Mouse (Mus musculus): Measurements from ENCODE around the gene Zbtb22. TPM values are rescaled to one million over a fixed set of nuclear protein-coding genes. Genes with fewer than 3 reads are reported as not detected.
"Not testable (repeated sequence)": the region's sequence is repeated elsewhere in the genome, so short reads cannot be mapped to it uniquely, and the experiment has no call there.

The Zbtb22 gene
- polyA plus RNA-seq, 1 experiment = 62.9 TPM

DNA sequence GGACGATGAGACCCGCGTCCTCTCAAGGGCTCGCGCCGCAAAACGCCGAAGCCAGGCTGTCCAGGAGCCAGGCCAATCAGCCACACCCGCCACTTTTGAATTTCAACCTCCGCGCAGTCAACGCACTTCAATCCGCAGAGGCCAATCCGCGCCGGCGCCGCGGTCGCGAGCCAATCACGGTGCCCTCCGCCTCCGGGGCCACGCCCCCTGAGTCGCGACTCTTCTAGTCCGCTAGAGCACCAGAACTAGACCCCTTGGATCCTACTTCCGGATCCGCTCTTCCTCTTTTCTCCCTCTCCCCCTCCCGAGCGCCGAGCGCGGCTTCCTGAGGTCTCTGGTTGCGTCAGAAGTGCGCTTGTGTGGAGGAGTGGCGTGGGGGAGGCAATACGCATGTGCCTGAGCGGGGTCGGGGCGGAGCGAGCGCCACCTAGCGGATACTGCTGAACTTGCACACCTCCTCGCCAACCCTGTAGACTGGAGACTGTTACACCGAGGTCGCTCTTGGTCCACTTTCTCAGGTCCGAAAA, 25.1 kb upstream of the Zbtb22 start, which contains the start of gene Kifc1:
Kifc1 (minus strand) TSS at position 129 of the 527 bp plus-strand sequence.
- WGBS = under 1% methylated on average over 49 of the region's 49 CpGs

DNA sequence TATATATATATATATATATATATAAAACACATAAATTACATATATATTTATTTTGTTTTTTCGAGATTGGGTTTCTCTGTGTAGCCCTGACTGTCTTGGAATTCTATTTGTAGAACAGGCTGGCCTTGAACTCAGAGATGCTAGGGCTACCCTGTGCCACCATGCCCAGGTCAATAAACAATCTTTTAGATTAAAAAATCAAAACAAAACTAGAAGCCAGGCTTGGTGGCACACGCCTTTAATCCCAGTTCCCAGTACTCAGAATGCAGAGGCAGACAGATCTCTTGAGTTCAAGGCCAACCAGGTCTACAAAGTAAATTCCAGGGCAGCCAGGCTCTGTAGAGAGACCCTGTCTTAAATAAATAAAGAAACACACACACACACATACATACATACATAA, 24.3 kb upstream of the Zbtb22 start:
- H3K36me3 ChIP-seq (ENCODE audit: control insufficient read depth, insufficient read depth, low read length) = no peaks in the 10 kb centered on the region
- no peaks in the 10 kb centered on the region; the same call in 1 of the 2 replicates for H3K4me1 ChIP-seq (ENCODE audit: control insufficient read depth, insufficient read depth, insufficient read length)
- DNase-seq (ENCODE audit: low read depth in 1 of 2, low spot score in 2 of 2) = no peak
- H3K27ac ChIP-seq (ENCODE audit: insufficient read depth, low read length) = no peak overlapping the region
- H3K4me3 ChIP-seq (ENCODE audit: extremely low read depth, insufficient read depth, insufficient read length) = no peak overlapping the region
- TF ChIP-seq POLR2A (IDR thresholded peaks at IDR 0.05; ENCODE audit: low read depth, low read length) = no peak
- no peak for TF ChIP-seq CTCF (IDR thresholded peaks at IDR 0.05; ENCODE audit: extremely low read depth, insufficient read depth, insufficient read length, insufficient replicate concordance)
- no peaks in the 10 kb centered on the region for H3K27me3 ChIP-seq (ENCODE audit: control insufficient read depth, insufficient read depth, low read length)
- 74% methylated on average over 2 of the region's 2 CpGs for WGBS

More for the DNA sequence above, 25.1 kb upstream of the Zbtb22 start, which contains the start of gene Kifc1:
- no peaks in the 10 kb centered on the region; the same call in 1 of the 2 replicates for H3K36me3 ChIP-seq (ENCODE audit: control insufficient read depth, insufficient read depth, low read length)
- no peaks in the 10 kb centered on the region for H3K27me3 ChIP-seq (ENCODE audit: control insufficient read depth, insufficient read depth, low read length)
- H3K27ac ChIP-seq (ENCODE audit: insufficient read depth, low read length) = no peak within 1 kb of the TSS
- peak; percentile 98 to 99 for DNase-seq (ENCODE audit: low read depth in 1 of 2, low spot score in 2 of 2)
- TF ChIP-seq CTCF (IDR thresholded peaks at IDR 0.05; ENCODE audit: extremely low read depth, insufficient read depth, insufficient read length, insufficient replicate concordance) (peak; percentile 99), POLR2A (IDR thresholded peaks at IDR 0.05; ENCODE audit: low read depth, low read length) (no peak)
- no peaks in the 10 kb centered on the region; the same call in 1 of the 2 replicates for H3K4me1 ChIP-seq (ENCODE audit: control insufficient read depth, insufficient read depth, insufficient read length)
- H3K4me3 ChIP-seq (ENCODE audit: extremely low read depth, insufficient read depth, insufficient read length) = peak within 1 kb of the TSS; percentile 74

DNA sequence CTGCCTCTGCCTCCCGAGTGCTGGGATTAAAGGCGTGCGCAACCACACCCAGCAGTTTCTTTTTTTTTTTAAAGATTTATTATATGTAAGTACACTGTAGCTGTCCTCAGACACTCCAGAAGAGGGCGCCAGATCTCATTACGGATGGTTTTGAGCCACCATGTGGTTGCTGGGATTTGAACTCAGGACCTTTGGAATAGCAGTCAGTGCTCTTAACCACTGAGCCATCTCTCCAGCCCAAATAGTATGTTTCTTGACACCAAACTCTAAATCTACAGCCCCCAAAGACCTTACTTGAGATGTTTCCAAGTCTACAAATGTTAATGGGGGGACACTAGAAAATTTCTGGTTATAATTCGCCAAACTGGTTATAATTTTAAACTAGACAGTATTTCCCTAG, 23.8 kb upstream of the Zbtb22 start:
- WGBS = 62% methylated on average over 6 of the region's 6 CpGs
- not testable (repeated sequence) for H3K4me1 ChIP-seq (ENCODE audit: control insufficient read depth, insufficient read depth, insufficient read length); H3K27me3 ChIP-seq (ENCODE audit: control insufficient read depth, insufficient read depth, low read length); H3K27ac ChIP-seq (ENCODE audit: insufficient read depth, low read length); DNase-seq (ENCODE audit: low read depth in 1 of 2, low spot score in 2 of 2); H3K4me3 ChIP-seq (ENCODE audit: extremely low read depth, insufficient read depth, insufficient read length); H3K36me3 ChIP-seq (ENCODE audit: control insufficient read depth, insufficient read depth, low read length)

DNA sequence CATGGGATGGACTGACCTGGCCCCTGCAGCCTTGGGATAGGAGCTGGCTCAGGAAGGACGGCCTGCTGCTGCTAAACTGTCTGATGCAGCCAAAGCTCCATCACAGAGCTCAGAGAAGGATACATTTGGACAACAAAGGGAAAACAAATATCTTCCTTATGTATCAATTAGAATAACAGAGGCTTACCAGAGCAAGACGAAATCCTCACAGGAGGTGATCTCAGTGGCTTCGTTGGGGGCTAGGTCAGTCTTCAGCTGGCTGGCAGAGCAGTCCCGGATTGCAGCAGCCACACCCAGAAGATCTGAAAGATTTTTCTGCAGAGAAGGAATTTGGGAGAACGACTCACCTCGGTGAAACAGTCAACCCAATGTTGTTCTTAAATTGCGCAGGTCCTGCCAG, 23.3 kb upstream of the Zbtb22 start:
- Histone ChIP-seq H3K27ac (ENCODE audit: insufficient read depth, low read length) (no peak overlapping the region), H3K4me3 (ENCODE audit: extremely low read depth, insufficient read depth, insufficient read length) (no peak overlapping the region), H3K27me3 (ENCODE audit: control insufficient read depth, insufficient read depth, low read length) (no peaks in the 10 kb centered on the region), H3K36me3 (ENCODE audit: control insufficient read depth, insufficient read depth, low read length) (no peaks in the 10 kb centered on the region), H3K4me1 (ENCODE audit: control insufficient read depth, insufficient read depth, insufficient read length) (no peaks in the 10 kb centered on the region; the same call in 1 of the 2 replicates)
- WGBS = 72% methylated on average over 7 of the region's 7 CpGs
- no peak for DNase-seq (ENCODE audit: low read depth in 1 of 2, low spot score in 2 of 2)
- TF ChIP-seq POLR2A (IDR thresholded peaks at IDR 0.05; ENCODE audit: low read depth, low read length) (no peak), CTCF (IDR thresholded peaks at IDR 0.05; ENCODE audit: extremely low read depth, insufficient read depth, insufficient read length, insufficient replicate concordance) (no peak)

DNA sequence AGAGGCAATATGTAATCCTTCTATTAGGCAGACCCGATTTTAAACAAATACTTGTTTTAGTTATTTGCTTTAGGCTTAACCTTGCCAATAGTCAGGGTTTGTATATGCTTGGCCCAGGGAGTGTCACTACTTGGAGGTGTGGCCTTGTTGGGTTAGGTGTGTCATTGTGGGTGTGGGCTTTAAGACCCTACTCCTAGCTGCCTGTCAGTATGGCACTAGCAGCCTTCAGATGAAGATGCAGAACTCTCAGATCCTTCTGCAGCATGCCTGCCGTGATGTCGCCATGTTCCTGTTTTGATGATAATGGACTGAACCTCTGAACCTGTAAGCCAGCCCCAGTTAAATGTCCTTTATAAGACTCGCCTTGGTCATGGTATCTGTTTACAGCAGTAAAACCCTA, 22.7 kb upstream of the Zbtb22 start:
- not testable (repeated sequence) for H3K4me1 ChIP-seq (ENCODE audit: control insufficient read depth, insufficient read depth, insufficient read length); H3K27me3 ChIP-seq (ENCODE audit: control insufficient read depth, insufficient read depth, low read length); H3K36me3 ChIP-seq (ENCODE audit: control insufficient read depth, insufficient read depth, low read length); DNase-seq (ENCODE audit: low read depth in 1 of 2, low spot score in 2 of 2); H3K4me3 ChIP-seq (ENCODE audit: extremely low read depth, insufficient read depth, insufficient read length); H3K27ac ChIP-seq (ENCODE audit: insufficient read depth, low read length)
- 81% methylated on average over 4 of the region's 4 CpGs for WGBS

DNA sequence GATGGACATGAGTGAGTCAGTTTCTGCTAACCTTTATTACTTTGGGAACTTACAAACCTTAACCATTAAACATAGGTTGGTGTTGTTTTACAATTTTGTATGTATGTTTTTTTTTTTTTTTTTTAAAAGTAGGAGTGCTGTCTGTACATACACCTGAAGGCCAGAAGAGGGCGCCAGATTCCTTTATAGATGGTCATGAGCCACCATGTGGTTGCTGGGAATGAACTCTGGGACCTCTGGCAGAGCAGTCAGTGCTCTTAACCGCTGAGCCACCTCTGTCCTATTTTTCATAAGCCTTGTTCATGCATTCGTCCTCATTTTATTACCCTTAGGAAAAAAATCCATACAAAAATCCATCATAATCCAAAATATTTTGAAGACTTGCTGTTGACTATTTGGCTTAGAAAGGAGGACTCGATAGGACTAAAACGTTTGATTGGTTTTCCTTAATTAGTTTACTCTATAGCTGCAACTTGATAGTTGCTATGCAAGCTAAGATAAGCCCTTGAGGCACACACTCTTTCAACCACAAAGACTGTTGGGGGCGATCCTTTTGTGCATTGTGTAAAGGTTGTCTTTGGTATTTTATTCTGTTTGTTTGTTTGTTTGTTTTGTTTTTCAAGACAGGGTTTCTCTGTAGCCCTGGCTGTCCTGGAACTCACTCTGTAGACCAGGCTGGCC, 18.4 kb upstream of the Zbtb22 start:
- Histone ChIP-seq H3K27me3 (ENCODE audit: control insufficient read depth, insufficient read depth, low read length) (no peaks in the 10 kb centered on the region), H3K36me3 (ENCODE audit: control insufficient read depth, insufficient read depth, low read length) (no peaks in the 10 kb centered on the region), H3K27ac (ENCODE audit: insufficient read depth, low read length) (no peak overlapping the region), H3K4me3 (ENCODE audit: extremely low read depth, insufficient read depth, insufficient read length) (no peak overlapping the region), H3K4me1 (ENCODE audit: control insufficient read depth, insufficient read depth, insufficient read length) (no peaks in the 10 kb centered on the region; the same call in 1 of the 2 replicates)
- TF ChIP-seq CTCF (IDR thresholded peaks at IDR 0.05; ENCODE audit: extremely low read depth, insufficient read depth, insufficient read length, insufficient replicate concordance) = peak; percentile 57; the same call in 1 of the 2 replicates
- no peak for TF ChIP-seq POLR2A (IDR thresholded peaks at IDR 0.05; ENCODE audit: low read depth, low read length)
- peak; percentile 30 to 68 for DNase-seq (ENCODE audit: low read depth in 1 of 2, low spot score in 2 of 2)
- WGBS = 47% methylated on average over 6 of the region's 6 CpGs

DNA sequence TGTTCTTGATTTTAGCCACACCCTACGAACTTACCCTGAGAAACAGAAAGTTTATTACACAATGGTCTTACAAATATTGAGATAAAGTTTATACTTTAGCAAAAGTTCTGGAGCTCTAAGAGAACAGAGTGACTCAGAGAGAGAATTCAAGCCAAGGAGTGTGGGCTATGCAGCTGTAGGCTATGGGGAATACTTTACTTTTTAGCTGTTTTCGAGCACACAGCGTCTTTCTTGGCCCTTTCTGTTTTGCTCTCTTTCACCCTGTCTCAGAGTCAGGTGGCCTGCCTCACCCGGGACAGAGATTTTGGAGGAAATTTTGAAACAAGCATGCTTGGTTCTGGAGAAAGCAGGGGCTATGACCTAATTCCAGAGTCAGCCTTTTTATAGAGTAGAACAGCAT, 17.5 kb upstream of the Zbtb22 start:
- H3K27me3 ChIP-seq (ENCODE audit: control insufficient read depth, insufficient read depth, low read length); DNase-seq (ENCODE audit: low read depth in 1 of 2, low spot score in 2 of 2); H3K27ac ChIP-seq (ENCODE audit: insufficient read depth, low read length); H3K4me3 ChIP-seq (ENCODE audit: extremely low read depth, insufficient read depth, insufficient read length); H3K36me3 ChIP-seq (ENCODE audit: control insufficient read depth, insufficient read depth, low read length); H3K4me1 ChIP-seq (ENCODE audit: control insufficient read depth, insufficient read depth, insufficient read length): not testable (repeated sequence)
- 83% methylated on average over 4 of the region's 4 CpGs for WGBS

Data from spleen, adult 2 months (tissue).